Mouse (Mus musculus) hindbrain, embryonic 10.5 days (tissue): ENCODE data around the gene Dynlt1b. TPM values are rescaled to one million over a fixed set of nuclear protein-coding genes. Genes with fewer than 3 reads are reported as not detected.
A peak's percentile ranks its signal among the peaks of the same experiment; 100 is the strongest.
"Not testable (repeated sequence)": the region's sequence is repeated elsewhere in the genome, so short reads cannot be mapped to it uniquely, and the experiment has no call there.

Experiments used
- DNase-seq: peaks from one replicate; pipeline ENCODE4 v3.0.0-alpha.2; 2017; ENCODE audit warnings: low spot score
- H3K27ac ChIP-seq: fragments of 300-500 bp; sonication (generic); 2 replicates; pipeline ENCODE4 v1.5.1; 2016; ENCODE audit warnings: mild to moderate bottlenecking, moderate library complexity
- H3K27me3 ChIP-seq: fragments of 300-500 bp; sonication (generic); 2 replicates; pipeline ENCODE4 v1.6.1; 2016; ENCODE audit warnings: mild to moderate bottlenecking; ENCODE audit not compliant: poor library complexity, insufficient read depth, severe bottlenecking
- H3K36me3 ChIP-seq: fragments of 300-500 bp; sonication (generic); 2 replicates; pipeline ENCODE4 v1.6.1; 2016; ENCODE audit warnings: mild to moderate bottlenecking, moderate library complexity
- H3K4me1 ChIP-seq: fragments of 300-500 bp; sonication (generic); replicated peaks from 2 replicates; pipeline ENCODE4 v1.6.1; 2016; ENCODE audit warnings: mild to moderate bottlenecking
- H3K4me3 ChIP-seq: fragments of 300-500 bp; sonication (generic); 2 replicates; pipeline ENCODE4 v1.5.1; 2016; ENCODE audit warnings: mild to moderate bottlenecking, moderate library complexity
- H3K9me3 ChIP-seq: fragments of 300-500 bp; sonication (generic); 2 replicates; pipeline ENCODE4 v1.6.1; 2016; ENCODE audit warnings: mild to moderate bottlenecking, moderate library complexity
- WGBS: fragments of 180-500 bp; shearing (Covaris S2); methylation state at CpG from one replicate; pipeline ENCODE4 v1.1.7; 2016; 5-methylcytosine and 5-hydroxymethylcytosine counted together
- polyA plus RNA-seq: library from polyadenylated mRNA; unstranded; fragments of >200 nt; fragmentation: Nextera tagmentation; extraction: Ambion mirVana; gene quantifications from 2 replicates; pipeline ENCODE4 v1.2.1, GENCODE M21; 2016

Dynlt1b gene
- polyA plus RNA-seq, 1 experiment from 2014 or later = 814 TPM

- H3K27me3 ChIP-seq, DNase-seq, H3K9me3 ChIP-seq: not testable (repeated sequence)
- 16% methylated on average over 9 of the region's 9 CpGs for WGBS
- peaks cover 18% of the 10 kb centered on the region for H3K36me3 ChIP-seq
- H3K4me3 ChIP-seq = peak overlapping the region; percentile 53
- peaks cover 11% of the 10 kb centered on the region for H3K4me1 ChIP-seq
- peak overlapping the region; percentile 87 for H3K27ac ChIP-seq
Measured at GRCm38 (mm10) chr17:6430410-6431001, 594 bp downstream of the Dynlt1b start.

GRCm38 (mm10) chr17:6432456-6432855 lies 2.5 kb downstream of the Dynlt1b start:
- DNase-seq = peak; percentile 1
- not testable (repeated sequence) for H3K9me3 ChIP-seq, H3K4me3 ChIP-seq, H3K27me3 ChIP-seq, H3K27ac ChIP-seq
- peaks cover 24% of the 10 kb centered on the region for H3K36me3 ChIP-seq
- peaks cover 11% of the 10 kb centered on the region for H3K4me1 ChIP-seq
- WGBS = 95% methylated on average over 3 of the region's 4 CpGs

- DNase-seq, H3K9me3 ChIP-seq, H3K4me3 ChIP-seq, H3K27ac ChIP-seq, H3K27me3 ChIP-seq: not testable (repeated sequence)
- Histone ChIP-seq H3K36me3 (peaks cover 30% of the 10 kb centered on the region), H3K4me1 (peaks cover 11% of the 10 kb centered on the region)
- 87% methylated on average over 3 of the region's 3 CpGs for WGBS
Measured at GRCm38 (mm10) chr17:6433691-6434090, 3.8 kb downstream of the Dynlt1b start.

- not testable (repeated sequence) for H3K27me3 ChIP-seq, DNase-seq
Measured at GRCm38 (mm10) chr17:6438080-6438479, 8.2 kb downstream of the Dynlt1b start.

GRCm38 (mm10) chr17:6439913-6440312 lies 10.0 kb downstream of the Dynlt1b start:
- H3K36me3 ChIP-seq = peaks cover 53% of the 10 kb centered on the region
- H3K9me3 ChIP-seq, H3K27me3 ChIP-seq, H3K4me1 ChIP-seq, H3K27ac ChIP-seq, DNase-seq, H3K4me3 ChIP-seq: not testable (repeated sequence)
- WGBS = 96% methylated on average over 11 of the region's 13 CpGs

More at GRCm38 (mm10) chr17:6438080-6438479, 8.2 kb downstream of the Dynlt1b start:
- not testable (repeated sequence) for H3K9me3 ChIP-seq, H3K4me3 ChIP-seq, H3K27ac ChIP-seq, H3K4me1 ChIP-seq
- peaks cover 51% of the 10 kb centered on the region for H3K36me3 ChIP-seq
- 84% methylated on average over 6 of the region's 6 CpGs for WGBS

GRCm38 (mm10) chr17:6440493-6441077 lies 10.7 kb downstream of the Dynlt1b start:
- not testable (repeated sequence) for H3K9me3 ChIP-seq, H3K27ac ChIP-seq, H3K27me3 ChIP-seq, H3K4me3 ChIP-seq, DNase-seq, H3K4me1 ChIP-seq
- H3K36me3 ChIP-seq = peaks cover 53% of the 10 kb centered on the region
- WGBS = 93% methylated on average over 13 of the region's 13 CpGs

- peaks cover 58% of the 10 kb centered on the region for H3K36me3 ChIP-seq
- H3K4me1 ChIP-seq, H3K4me3 ChIP-seq, H3K27me3 ChIP-seq, H3K27ac ChIP-seq, DNase-seq, H3K9me3 ChIP-seq: not testable (repeated sequence)
- 91% methylated on average over 5 of the region's 5 CpGs for WGBS
Measured at GRCm38 (mm10) chr17:6441254-6441653, 11.3 kb downstream of the Dynlt1b start.

GRCm38 (mm10) chr17:6442513-6442912 lies 12.6 kb downstream of the Dynlt1b start:
- peaks cover 52% of the 10 kb centered on the region for H3K36me3 ChIP-seq
- H3K9me3 ChIP-seq, DNase-seq, H3K27me3 ChIP-seq, H3K27ac ChIP-seq, H3K4me3 ChIP-seq, H3K4me1 ChIP-seq: not testable (repeated sequence)
- WGBS = 96% methylated on average over 7 of the region's 7 CpGs

GRCm38 (mm10) chr17:6445794-6446587 lies 16.1 kb downstream of the Dynlt1b start:
- DNase-seq, H3K4me3 ChIP-seq, H3K9me3 ChIP-seq, H3K27ac ChIP-seq, H3K27me3 ChIP-seq, H3K4me1 ChIP-seq: not testable (repeated sequence)
- H3K36me3 ChIP-seq = peaks cover 47% of the 10 kb centered on the region
- 44% methylated on average over 13 of the region's 16 CpGs for WGBS

- not testable (repeated sequence) for H3K4me3 ChIP-seq
- 91% methylated on average over 8 of the region's 8 CpGs for WGBS
Measured at GRCm38 (mm10) chr17:6448293-6448692, 18.4 kb downstream of the Dynlt1b start.

GRCm38 (mm10) chr17:6449166-6449565 lies 19.3 kb downstream of the Dynlt1b start:
- H3K27ac ChIP-seq, H3K4me1 ChIP-seq, H3K27me3 ChIP-seq, H3K9me3 ChIP-seq, DNase-seq, H3K4me3 ChIP-seq: not testable (repeated sequence)
- H3K36me3 ChIP-seq = peaks cover 23% of the 10 kb centered on the region
- 90% methylated on average over 12 of the region's 12 CpGs for WGBS

More at GRCm38 (mm10) chr17:6448293-6448692, 18.4 kb downstream of the Dynlt1b start:
- peaks cover 29% of the 10 kb centered on the region for H3K36me3 ChIP-seq
- H3K27ac ChIP-seq, H3K27me3 ChIP-seq, H3K9me3 ChIP-seq, DNase-seq, H3K4me1 ChIP-seq: not testable (repeated sequence)

GRCm38 (mm10) chr17:6451205-6451604 lies 21.3 kb downstream of the Dynlt1b start:
- H3K4me1 ChIP-seq, H3K4me3 ChIP-seq, H3K9me3 ChIP-seq, H3K27ac ChIP-seq, H3K27me3 ChIP-seq, DNase-seq: not testable (repeated sequence)
- WGBS = 86% methylated on average over 2 of the region's 10 CpGs
- H3K36me3 ChIP-seq = peaks cover 28% of the 10 kb centered on the region

- not testable (repeated sequence) for DNase-seq
- WGBS = 90% methylated on average over 9 of the region's 11 CpGs
Measured at GRCm38 (mm10) chr17:6452689-6453088, 22.8 kb downstream of the Dynlt1b start.

More at GRCm38 (mm10) chr17:6452689-6453088, 22.8 kb downstream of the Dynlt1b start:
- not testable (repeated sequence) for H3K27ac ChIP-seq, H3K4me1 ChIP-seq, H3K4me3 ChIP-seq, H3K27me3 ChIP-seq, H3K9me3 ChIP-seq
- H3K36me3 ChIP-seq = peaks cover 34% of the 10 kb centered on the region
